ENCODE assay signal across 17 mouse cellular contexts in the genomic region with DNA sequence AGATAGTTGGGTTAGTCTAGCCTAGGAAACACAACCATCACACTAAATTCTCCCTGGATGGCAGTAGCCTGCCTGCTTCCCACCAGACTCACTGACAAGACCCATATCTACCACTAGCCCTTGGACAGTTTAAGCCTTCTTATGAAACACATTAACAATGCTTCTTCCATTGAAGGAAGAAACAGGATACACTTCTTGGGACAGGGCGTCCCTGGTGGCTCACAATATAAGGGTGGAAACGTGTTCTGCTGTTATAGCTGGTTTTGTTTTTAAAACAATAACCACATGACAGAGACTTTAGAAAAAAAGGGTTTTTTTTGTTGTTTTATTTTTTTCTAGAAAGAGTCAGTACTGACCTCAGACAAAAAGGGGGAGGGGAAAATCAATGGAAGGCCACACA. TPM values are rescaled to one million over a fixed set of nuclear protein-coding genes. Genes with fewer than 3 reads are reported as not detected.
A peak's percentile ranks its signal among the peaks of the same experiment; 100 is the strongest.
DNase-seq lines count a peak whose midpoint lies in the region; ATAC-seq and TF ChIP-seq lines count a peak whose summit lies in the region.
"Had no signal": no experiment of that assay in that cellular context is flagged by ENCODE, and none has a peak within 500 bp of the region (broad histone marks: within the 10 kb centered on the region; RNA-seq: fewer than 3 reads in every experiment).

No protein-coding gene starts in this region.

- no peak for ATAC-seq in intestine, postnatal 0 days
- no peak for ATAC-seq in intestine, embryonic 16.5 days
- no peak for ATAC-seq in midbrain, embryonic 15.5 days (replicated peaks)
- no peak for ATAC-seq in midbrain, embryonic 14.5 days (ENCODE audit: low FRiP score, low TSS enrichment)
- ATAC-seq in neural tube, embryonic 14.5 days (ENCODE audit: low read depth) = no peak
- ATAC-seq: forebrain, postnatal 0 days had no signal

- H3K36me3 ChIP-seq in intestine, postnatal 0 days (ENCODE audit: control insufficient read depth, insufficient read depth) = no peaks in the 10 kb centered on the region
- H3K36me3 ChIP-seq in intestine, embryonic 16.5 days (ENCODE audit: control insufficient read depth, insufficient read depth, low read length) = no peaks in the 10 kb centered on the region
- no peaks in the 10 kb centered on the region for H3K36me3 ChIP-seq in midbrain, embryonic 15.5 days (replicated peaks)
- no peaks in the 10 kb centered on the region for H3K36me3 ChIP-seq in midbrain, embryonic 14.5 days (ENCODE audit: control insufficient read depth, insufficient read depth, low read length)
- no peaks in the 10 kb centered on the region for H3K36me3 ChIP-seq in neural tube, embryonic 14.5 days (ENCODE audit: control insufficient read depth, insufficient read depth, low read length)
- H3K36me3 ChIP-seq: hindbrain, embryonic 15.5 days; stomach, embryonic 15.5 days had no signal

- no peak overlapping the region for H3K4me2 ChIP-seq in intestine, postnatal 0 days (replicated peaks; ENCODE audit: low read depth)
- no peak overlapping the region for H3K4me2 ChIP-seq in intestine, embryonic 16.5 days (ENCODE audit: low read depth, low read length)
- no peak overlapping the region for H3K4me2 ChIP-seq in midbrain, embryonic 15.5 days
- no peak overlapping the region for H3K4me2 ChIP-seq in midbrain, embryonic 14.5 days (ENCODE audit: low read length)
- no peak overlapping the region for H3K4me2 ChIP-seq in neural tube, embryonic 14.5 days (ENCODE audit: low read depth, low read length)

- H3K27me3 ChIP-seq in intestine, postnatal 0 days (replicated peaks; ENCODE audit: control insufficient read depth, insufficient read depth, low read length) = no peaks in the 10 kb centered on the region
- H3K27me3 ChIP-seq in intestine, embryonic 16.5 days (replicated peaks; ENCODE audit: control insufficient read depth, insufficient read depth, low read length) = no peaks in the 10 kb centered on the region
- H3K27me3 ChIP-seq in midbrain, embryonic 15.5 days (replicated peaks) = no peaks in the 10 kb centered on the region
- no peaks in the 10 kb centered on the region for H3K27me3 ChIP-seq in midbrain, embryonic 14.5 days (ENCODE audit: control insufficient read depth, insufficient read depth, low read length)
- H3K27me3 ChIP-seq in neural tube, embryonic 14.5 days (ENCODE audit: control insufficient read depth, insufficient read depth, low read length) = no peaks in the 10 kb centered on the region
- H3K27me3 ChIP-seq: hindbrain, embryonic 15.5 days; stomach, embryonic 15.5 days had no signal

- 65% methylated on average over 2 of the region's 2 CpGs for WGBS in intestine, postnatal 0 days
- WGBS in intestine, embryonic 16.5 days = 75% methylated on average over 2 of the region's 2 CpGs
- 75% methylated on average over 2 of the region's 2 CpGs for WGBS in midbrain, embryonic 15.5 days
- WGBS in midbrain, embryonic 14.5 days = 79% methylated on average over 2 of the region's 2 CpGs
- WGBS in neural tube, embryonic 14.5 days = 68% methylated on average over 2 of the region's 2 CpGs

- intact Hi-C loops in gastrocnemius, adult 2 months (cut with DNase I) = no loop called here
- intact Hi-C loops in gastrocnemius, postnatal 14 days (cut with DNase I; ENCODE audit: low total_unique reads) = no loop called here

- no peak overlapping the region for H3K4me3 ChIP-seq in gastrocnemius, adult 2 months
- H3K4me3 ChIP-seq in intestine, postnatal 0 days (ENCODE audit: low read depth, low read length) = no peak overlapping the region
- H3K4me3 ChIP-seq in intestine, embryonic 16.5 days (ENCODE audit: low read length) = no peak overlapping the region
- no peak overlapping the region for H3K4me3 ChIP-seq in midbrain, embryonic 15.5 days
- H3K4me3 ChIP-seq in midbrain, embryonic 14.5 days (replicated peaks; ENCODE audit: low read depth, low read length) = no peak overlapping the region
- H3K4me3 ChIP-seq in neural tube, embryonic 14.5 days (ENCODE audit: low read depth, low read length) = no peak overlapping the region
- H3K4me3 ChIP-seq: hindbrain, embryonic 15.5 days; myocyte; stomach, embryonic 15.5 days had no signal

- peak; percentile 11; the same call in 1 of the 2 replicates for TF ChIP-seq CTCF in gastrocnemius, adult 2 months (IDR thresholded peaks at IDR 0.05)
- 0 out of 2 replicates have a peak, but pooled peaks have one; percentile 30 for TF ChIP-seq CTCF in intestine, postnatal 0 days (IDR thresholded peaks at IDR 0.05; ENCODE audit: low read depth)

- H3K9me3 ChIP-seq in intestine, postnatal 0 days (ENCODE audit: control insufficient read depth) = no peaks in the 10 kb centered on the region
- no peaks in the 10 kb centered on the region for H3K9me3 ChIP-seq in intestine, embryonic 16.5 days (ENCODE audit: control insufficient read depth, low read length)
- H3K9me3 ChIP-seq in midbrain, embryonic 15.5 days = no peaks in the 10 kb centered on the region
- H3K9me3 ChIP-seq in midbrain, embryonic 14.5 days (ENCODE audit: control insufficient read depth, low read length) = no peaks in the 10 kb centered on the region
- no peaks in the 10 kb centered on the region for H3K9me3 ChIP-seq in neural tube, embryonic 14.5 days (ENCODE audit: control insufficient read depth, low read length)
- H3K9me3 ChIP-seq: hindbrain, embryonic 15.5 days; stomach, embryonic 15.5 days had no signal

- H3K9ac ChIP-seq in intestine, postnatal 0 days (ENCODE audit: low read depth, low read length) = no peak overlapping the region
- H3K9ac ChIP-seq in intestine, embryonic 16.5 days (ENCODE audit: low read depth, low read length) = no peak overlapping the region
- no peak overlapping the region for H3K9ac ChIP-seq in midbrain, embryonic 15.5 days
- H3K9ac ChIP-seq in midbrain, embryonic 14.5 days (replicated peaks; ENCODE audit: low read length) = no peak overlapping the region
- no peak overlapping the region for H3K9ac ChIP-seq in neural tube, embryonic 14.5 days (replicated peaks; ENCODE audit: low read depth, low read length)
- H3K9ac ChIP-seq: forebrain, postnatal 0 days; hindbrain, embryonic 15.5 days; stomach, embryonic 15.5 days had no signal

- H3K4me1 ChIP-seq in intestine, postnatal 0 days (replicated peaks; ENCODE audit: control insufficient read depth, insufficient read depth, low read length) = 0 out of 2 replicates have a peak, but pooled peaks cover 3% of the 10 kb centered on the region
- H3K4me1 ChIP-seq in intestine, embryonic 16.5 days (ENCODE audit: control insufficient read depth, insufficient read depth, low read length) = peaks cover 10% of the 10 kb centered on the region
- H3K4me1 ChIP-seq in midbrain, embryonic 15.5 days = peaks cover 31% of the 10 kb centered on the region
- H3K4me1 ChIP-seq in midbrain, embryonic 14.5 days (ENCODE audit: control insufficient read depth, insufficient read depth, low read length) = peaks cover 25% of the 10 kb centered on the region
- H3K4me1 ChIP-seq in neural tube, embryonic 14.5 days (ENCODE audit: control insufficient read depth, insufficient read depth, low read length) = peaks cover 24% of the 10 kb centered on the region

- peak overlapping the region; percentile 31 for H3K27ac ChIP-seq in gastrocnemius, adult 2 months
- H3K27ac ChIP-seq in intestine, postnatal 0 days (ENCODE audit: low read depth, low read length) = no peak overlapping the region
- H3K27ac ChIP-seq in intestine, embryonic 16.5 days (ENCODE audit: low read length) = no peak overlapping the region
- peak overlapping the region; percentile 3; the same call in 1 of the 2 replicates for H3K27ac ChIP-seq in midbrain, embryonic 15.5 days
- H3K27ac ChIP-seq in midbrain, embryonic 14.5 days (replicated peaks; ENCODE audit: low read depth, low read length) = no peak overlapping the region
- 0 out of 2 replicates have a peak overlapping the region, but pooled peaks have one; percentile 10 for H3K27ac ChIP-seq in neural tube, embryonic 14.5 days (ENCODE audit: low read depth, low read length)
- H3K27ac ChIP-seq: stomach, embryonic 15.5 days had no signal

- no peak for DNase-seq in gastrocnemius, adult 2 months
- DNase-seq in gastrocnemius, postnatal 14 days = no peak
- DNase-seq in midbrain, embryonic 14.5 days = no peak
- no peak for DNase-seq in spleen, adult 18-20 months
- DNase-seq: cerebellum, adult 18-20 months; forebrain, postnatal 0 days; kidney, adult 9 months; layer of hippocampus, adult 9-11 months; lung, adult 18-20 months; thymus, postnatal 36 days had no signal

RNA-seq across cellular contexts. Expression of a gene that starts 4.3 kb away (rescaled TPM):
- 100 to 1,000 TPM; 158 to 227 TPM for total RNA-seq in gastrocnemius, adult 2 months (2021)
- total RNA-seq in gastrocnemius, postnatal 14 days (2021) = 100 to 1,000 TPM in 1 of 2 experiments, 10 to 100 TPM in 1; 59.4 to 109 TPM
- 73.8 and 86.2 TPM in 2 replicates for polyA plus RNA-seq in intestine, postnatal 0 days (2015; fragmentation: Nextera tagmentation; extraction: Ambion mirVana)
- polyA plus RNA-seq in intestine, embryonic 16.5 days (2015; fragmentation: Nextera tagmentation; extraction: Ambion mirVana) = 80.0 and 84.3 TPM in 2 replicates
- 93.9 and 94.3 TPM in 2 replicates for polyA plus RNA-seq in midbrain, embryonic 15.5 days (2015; fragmentation: Nextera tagmentation; extraction: Ambion mirVana)
- polyA plus RNA-seq in midbrain, embryonic 14.5 days (2014; fragmentation: Nextera tagmentation; extraction: Ambion mirVana) = 60.6 and 87.9 TPM in 2 replicates
- 117 and 133 TPM in 2 replicates for polyA plus RNA-seq in neural tube, embryonic 14.5 days (2014; fragmentation: Nextera tagmentation; extraction: Ambion mirVana)

Comparison
In these comparisons a context has a peak if more than half of its experiments do, and no peak if none do; other contexts are left out.
1. H3K27ac ChIP-seq: peak in gastrocnemius, adult 2 months (single experiment), midbrain, embryonic 15.5 days (single experiment) and neural tube, embryonic 14.5 days (single experiment); none in intestine, postnatal 0 days (single experiment), intestine, embryonic 16.5 days (single experiment) and midbrain, embryonic 14.5 days (single experiment).